8 mouse cellular contexts compared by ENCODE assay signal in the genomic region with DNA sequence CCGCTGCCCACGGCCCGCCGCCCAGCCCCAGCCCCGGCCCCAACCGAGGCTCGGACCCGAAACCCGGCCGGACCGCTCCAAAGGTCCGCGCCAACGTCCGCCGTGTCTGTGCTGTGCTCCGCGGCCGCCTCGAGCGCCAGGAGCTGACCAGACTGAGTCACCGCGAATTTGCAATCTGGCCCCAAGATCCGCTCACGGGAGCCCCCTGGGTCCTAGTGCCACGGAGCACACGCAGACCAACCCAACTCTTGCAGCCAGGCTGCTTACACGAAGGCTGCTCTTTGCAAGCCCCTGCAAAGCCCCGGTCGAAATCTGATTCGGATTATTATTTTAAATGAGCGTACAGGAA. TPM values are rescaled to one million over a fixed set of nuclear protein-coding genes. Genes with fewer than 3 reads are reported as not detected.
DNase-seq lines count a peak whose midpoint lies in the region; ATAC-seq lines count a peak whose summit lies in the region.

No protein-coding gene starts in this region.

- under 1% methylated on average over 32 of the region's 32 CpGs for WGBS in hindbrain, embryonic 12.5 days

- H3K9ac ChIP-seq in hindbrain, embryonic 12.5 days = peak overlapping the region; percentile 88

- peaks cover 19% of the 10 kb centered on the region for H3K36me3 ChIP-seq in hindbrain, embryonic 12.5 days

- DNase-seq in MN1 (ENCODE audit: low spot score) = peak; percentile 95
- peak; percentile 82 for DNase-seq in cerebellum, adult 9-10 months
- peak; percentile 39 to 83 for DNase-seq in frontal cortex, adult 2 months (ENCODE audit: extremely low spot score in 1 of 2, low spot score in 1 of 2)
- DNase-seq in layer of hippocampus, postnatal 14 days (ENCODE audit: low spot score in 2 of 2) = peak; percentile 81
- peak; percentile 85 for DNase-seq in lung, postnatal 14 days
- DNase-seq in retina, adult 2 months (ENCODE audit: low read depth, low spot score) = peak; percentile 59
- peak; percentile 80 for DNase-seq in thymus, postnatal 36 days

- no peaks in the 10 kb centered on the region for H3K27me3 ChIP-seq in hindbrain, embryonic 12.5 days

- peak overlapping the region; percentile 94 for H3K27ac ChIP-seq in hindbrain, embryonic 12.5 days

- ATAC-seq in hindbrain, embryonic 12.5 days (ENCODE audit: low FRiP score) = peak; percentile 88

- peak overlapping the region; percentile 82 for H3K4me3 ChIP-seq in hindbrain, embryonic 12.5 days

- H3K4me2 ChIP-seq in hindbrain, embryonic 12.5 days (replicated peaks) = peak overlapping the region; percentile 93

- H3K4me1 ChIP-seq in hindbrain, embryonic 12.5 days = peaks cover 38% of the 10 kb centered on the region

- no peaks in the 10 kb centered on the region for H3K9me3 ChIP-seq in hindbrain, embryonic 12.5 days (replicated peaks)

RNA-seq across cellular contexts. Expression of a gene that starts 35.3 kb away (rescaled TPM):
- polyA plus RNA-seq in frontal cortex, adult 2 months (2012; rRNA removed) = 33.6 and 36.0 TPM in 2 replicates
- polyA plus RNA-seq in hindbrain, embryonic 12.5 days (2016; fragmentation: Nextera tagmentation; extraction: Ambion mirVana) = 87.7 and 90.5 TPM in 2 replicates
- total RNA-seq in layer of hippocampus, postnatal 14 days (2021) = 10 to 100 TPM; 62.3 to 75.3 TPM

Comparison
In these comparisons a context has a peak if more than half of its experiments do, and no peak if none do; other contexts are left out.
1. Peak in every context shown above with its lines: DNase-seq, ATAC-seq, H3K4me3 ChIP-seq and H3K27ac ChIP-seq.